Mouse (Mus musculus) stomach, embryonic 14.5 days (tissue): Measurements from ENCODE around the gene Cdkn1a. TPM values are rescaled to one million over a fixed set of nuclear protein-coding genes. Genes with fewer than 3 reads are reported as not detected.
A peak's percentile ranks its signal among the peaks of the same experiment; 100 is the strongest.

Experiments
- ATAC-seq: fragments of 200-750 bp; cut with Nextera tagmentation; 2 replicates; pipeline ENCODE4 v1.8.0; 2017; ENCODE audit warnings: low read depth, moderate TSS enrichment; ENCODE audit not compliant: insufficient number of reproducible peaks, insufficient read depth, low FRiP score
- H3K27ac ChIP-seq: fragments of 300-500 bp; sonication (generic); 2 replicates; pipeline ENCODE4 v1.5.1; 2014; ENCODE audit warnings: mild to moderate bottlenecking, low read length, moderate library complexity, mixed read lengths
- H3K27me3 ChIP-seq: fragments of 300-500 bp; sonication (generic); 2 replicates; pipeline ENCODE4 v1.6.1; 2014; ENCODE audit warnings: low read length, control low read depth, mixed read lengths; ENCODE audit not compliant: control insufficient read depth, insufficient read depth
- H3K36me3 ChIP-seq: fragments of 300-500 bp; sonication (generic); 2 replicates; pipeline ENCODE4 v1.6.1; 2014; ENCODE audit warnings: mild to moderate bottlenecking, control low read depth, low read length, moderate library complexity, mixed read lengths; ENCODE audit not compliant: control insufficient read depth, insufficient read depth
- H3K4me1 ChIP-seq: fragments of 300-500 bp; sonication (generic); 2 replicates; pipeline ENCODE4 v1.6.1; 2014; ENCODE audit warnings: low read length, control low read depth, mixed read lengths; ENCODE audit not compliant: control insufficient read depth, insufficient read depth
- H3K4me2 ChIP-seq: fragments of 300-500 bp; sonication (generic); replicated peaks from 2 replicates; pipeline ENCODE4 v1.6.1; 2014; ENCODE audit warnings: low read depth, low read length, control low read depth
- H3K4me3 ChIP-seq: fragments of 300-500 bp; sonication (generic); 2 replicates; pipeline ENCODE4 v1.5.1; 2014; ENCODE audit warnings: low read depth, low read length, control low read depth
- H3K9ac ChIP-seq: fragments of 300-500 bp; sonication (generic); replicated peaks from 2 replicates; pipeline ENCODE4 v1.6.1; 2014; ENCODE audit warnings: low read depth, mild to moderate bottlenecking, control low read depth, low read length, moderate library complexity, mixed read lengths
- H3K9me3 ChIP-seq: fragments of 300-500 bp; sonication (generic); 2 replicates; pipeline ENCODE4 v1.6.1; 2016; ENCODE audit warnings: low read depth, low read length, control low read depth; ENCODE audit not compliant: control insufficient read depth
- WGBS: fragments of 180-500 bp; shearing (Covaris S2); extraction: QIAGEN DNeasy Blood & Tissue Kit; methylation state at CpG from one replicate; pipeline ENCODE4 v1.1.7; 2014; 5-methylcytosine and 5-hydroxymethylcytosine counted together
- polyA plus RNA-seq: library from polyadenylated mRNA; unstranded; fragments of >200 nt; fragmentation: Nextera tagmentation; extraction: Ambion mirVana; gene quantifications from 2 replicates; pipeline ENCODE4 v1.2.1, GENCODE M21; 2014

Cdkn1a gene
- polyA plus RNA-seq, 1 experiment from 2014 or later: 62.6 TPM

- WGBS: 57% methylated on average over 5 of the region's 5 CpGs
- no peak overlapping the region for H3K4me2 ChIP-seq
- H3K4me3 ChIP-seq: no peak overlapping the region
Measured at GRCm38 (mm10) chr17:29071820-29072219, 19.0 kb upstream of the Cdkn1a start.

GRCm38 (mm10) chr17:29072701-29073307 lies 18.0 kb upstream of the Cdkn1a start:
- Histone ChIP-seq H3K4me2 (no peak overlapping the region), H3K9ac (no peak overlapping the region)
- WGBS: 19% methylated on average over 11 of the region's 11 CpGs

More at GRCm38 (mm10) chr17:29071820-29072219, 19.0 kb upstream of the Cdkn1a start:
- Histone ChIP-seq H3K27me3 (no peaks in the 10 kb centered on the region), H3K9ac (no peak overlapping the region), H3K27ac (no peak overlapping the region), H3K4me1 (peaks cover 14% of the 10 kb centered on the region; the same call in 1 of the 2 replicates), H3K9me3 (no peaks in the 10 kb centered on the region), H3K36me3 (no peaks in the 10 kb centered on the region)
- no peak for ATAC-seq

GRCm38 (mm10) chr17:29073313-29073712 lies 17.5 kb upstream of the Cdkn1a start:
- Histone ChIP-seq H3K27me3 (no peaks in the 10 kb centered on the region), H3K4me2 (no peak overlapping the region), H3K4me3 (no peak overlapping the region), H3K36me3 (no peaks in the 10 kb centered on the region), H3K4me1 (peaks cover 14% of the 10 kb centered on the region; the same call in 1 of the 2 replicates), H3K27ac (no peak overlapping the region; the same call in 1 of the 2 replicates), H3K9me3 (no peaks in the 10 kb centered on the region), H3K9ac (no peak overlapping the region)
- 44% methylated on average over 5 of the region's 5 CpGs for WGBS
- ATAC-seq: no peak

More at GRCm38 (mm10) chr17:29072701-29073307, 18.0 kb upstream of the Cdkn1a start:
- H3K4me3 ChIP-seq: no peak overlapping the region
- peaks cover 14% of the 10 kb centered on the region; the same call in 1 of the 2 replicates for H3K4me1 ChIP-seq
- no peaks in the 10 kb centered on the region for H3K36me3 ChIP-seq
- H3K27me3 ChIP-seq: no peaks in the 10 kb centered on the region
- H3K27ac ChIP-seq: no peak overlapping the region; the same call in 1 of the 2 replicates
- no peak for ATAC-seq
- no peaks in the 10 kb centered on the region for H3K9me3 ChIP-seq

- no peak overlapping the region for H3K4me2 ChIP-seq
- H3K9ac ChIP-seq: no peak overlapping the region
- no peak overlapping the region for H3K27ac ChIP-seq
- no peaks in the 10 kb centered on the region for H3K9me3 ChIP-seq
- 67% methylated on average over 13 of the region's 13 CpGs for WGBS
- no peak overlapping the region for H3K4me3 ChIP-seq
- no peaks in the 10 kb centered on the region for H3K36me3 ChIP-seq
- ATAC-seq: no peak
- no peaks in the 10 kb centered on the region for H3K27me3 ChIP-seq
- H3K4me1 ChIP-seq: peaks cover 15% of the 10 kb centered on the region; the same call in 1 of the 2 replicates
Measured at GRCm38 (mm10) chr17:29074085-29074484, 16.7 kb upstream of the Cdkn1a start.

GRCm38 (mm10) chr17:29076235-29076634 lies 14.5 kb upstream of the Cdkn1a start:
- H3K27me3 ChIP-seq: 0 out of 2 replicates have a peak, but pooled peaks cover 5% of the 10 kb centered on the region
- no peak overlapping the region for H3K4me2 ChIP-seq
- H3K4me1 ChIP-seq: peaks cover 15% of the 10 kb centered on the region; the same call in 1 of the 2 replicates
- no peak overlapping the region for H3K4me3 ChIP-seq
- no peak for ATAC-seq
- H3K9ac ChIP-seq: no peak overlapping the region
- H3K36me3 ChIP-seq: no peaks in the 10 kb centered on the region
- H3K27ac ChIP-seq: no peak overlapping the region
- WGBS: 88% methylated on average over 8 of the region's 8 CpGs
- H3K9me3 ChIP-seq: no peaks in the 10 kb centered on the region

GRCm38 (mm10) chr17:29077786-29078509 lies 12.8 kb upstream of the Cdkn1a start:
- Histone ChIP-seq H3K27ac (0 out of 2 replicates have a peak overlapping the region, but pooled peaks have one; percentile 22), H3K4me1 (peaks cover 11% of the 10 kb centered on the region; the same call in 1 of the 2 replicates), H3K27me3 (0 out of 2 replicates have a peak, but pooled peaks cover 5% of the 10 kb centered on the region), H3K36me3 (no peaks in the 10 kb centered on the region), H3K9me3 (no peaks in the 10 kb centered on the region), H3K4me2 (peak overlapping the region; percentile 47), H3K9ac (no peak overlapping the region), H3K4me3 (peak overlapping the region; percentile 20)
- WGBS: 16% methylated on average over 14 of the region's 14 CpGs
- ATAC-seq: no peak

GRCm38 (mm10) chr17:29078519-29079383 lies 12.0 kb upstream of the Cdkn1a start:
- WGBS: 13% methylated on average over 25 of the region's 25 CpGs
- Histone ChIP-seq H3K36me3 (no peaks in the 10 kb centered on the region), H3K4me2 (peak overlapping the region; percentile 47), H3K27me3 (0 out of 2 replicates have a peak, but pooled peaks cover 5% of the 10 kb centered on the region), H3K27ac (peak overlapping the region; percentile 22; the same call in 1 of the 2 replicates), H3K4me3 (peak overlapping the region; percentile 20), H3K9ac (no peak overlapping the region), H3K9me3 (no peaks in the 10 kb centered on the region), H3K4me1 (peaks cover 7% of the 10 kb centered on the region; the same call in 1 of the 2 replicates)
- 0 out of 2 replicates have a peak, but pooled peaks have one; percentile 31 for ATAC-seq
